Comparison of ENCODE assay signal across 10 mouse cellular contexts in genomic region chr4:107387038-107387437, GRCm38 (mm10). TPM values are rescaled to one million over a fixed set of nuclear protein-coding genes. Genes with fewer than 3 reads are reported as not detected.
DNase-seq lines count a peak whose midpoint lies in the region; ATAC-seq and TF ChIP-seq lines count a peak whose summit lies in the region.
"Had no signal": no experiment of that assay in that cellular context is flagged by ENCODE, and none has a peak within 500 bp of the region (broad histone marks: within the 10 kb centered on the region; RNA-seq: fewer than 3 reads in every experiment).

No protein-coding gene starts in this region.

- TF ChIP-seq EP300 in stomach, postnatal 0 days (optimal IDR thresholded peaks at IDR 0.05) = no peak

- no peak overlapping the region for H3K4me3 ChIP-seq in limb, embryonic 14.5 days (replicated peaks; ENCODE audit: low read length)
- H3K4me3 ChIP-seq in limb, embryonic 10.5 days = no peak overlapping the region
- no peak overlapping the region for H3K4me3 ChIP-seq in cerebellum, adult 2 months (replicated peaks; ENCODE audit: insufficient read depth, low read depth, low read length)
- no peak overlapping the region for H3K4me3 ChIP-seq in stomach, postnatal 0 days (ENCODE audit: low read depth, low read length)
- no peak overlapping the region for H3K4me3 ChIP-seq in liver, embryonic 12.5 days
- H3K4me3 ChIP-seq: embryonic facial prominence, embryonic 10.5 days had no signal

- WGBS in limb, embryonic 14.5 days = 87% methylated on average over 4 of the region's 4 CpGs
- WGBS in limb, embryonic 10.5 days = 98% methylated on average over 4 of the region's 4 CpGs
- WGBS in cerebellum, adult 2 months = 30% methylated on average over 4 of the region's 4 CpGs
- 94% methylated on average over 4 of the region's 4 CpGs for WGBS in stomach, postnatal 0 days
- WGBS in liver, embryonic 12.5 days (ENCODE audit: insufficient replicate concordance) = 90% methylated on average over 4 of the region's 4 CpGs

- no peak overlapping the region for H3K27ac ChIP-seq in limb, embryonic 14.5 days (replicated peaks; ENCODE audit: low read depth, low read length)
- H3K27ac ChIP-seq in limb, embryonic 10.5 days = no peak overlapping the region
- no peak overlapping the region for H3K27ac ChIP-seq in cerebellum, adult 2 months (ENCODE audit: insufficient read depth, low read length)
- H3K27ac ChIP-seq in stomach, postnatal 0 days (replicated peaks) = no peak overlapping the region
- H3K27ac ChIP-seq in liver, embryonic 12.5 days = no peak overlapping the region
- H3K27ac ChIP-seq: embryonic facial prominence, embryonic 10.5 days had no signal

- TF ChIP-seq POLR2A in limb, embryonic 14.5 days (IDR thresholded peaks at IDR 0.05; ENCODE audit: borderline replicate concordance, extremely low read depth, insufficient read depth, insufficient read length) = no peak
- TF ChIP-seq POLR2A in cerebellum, adult 2 months (IDR thresholded peaks at IDR 0.05; ENCODE audit: borderline replicate concordance, insufficient read depth, low read length) = no peak

- H3K4me1 ChIP-seq in limb, embryonic 14.5 days (ENCODE audit: control insufficient read depth, insufficient read depth, low read length) = no peaks in the 10 kb centered on the region
- no peaks in the 10 kb centered on the region for H3K4me1 ChIP-seq in limb, embryonic 10.5 days
- H3K4me1 ChIP-seq in cerebellum, adult 2 months (ENCODE audit: control insufficient read depth, insufficient read depth, low read length) = peaks cover 6% of the 10 kb centered on the region
- no peaks in the 10 kb centered on the region for H3K4me1 ChIP-seq in stomach, postnatal 0 days (replicated peaks; ENCODE audit: control insufficient read depth, insufficient read depth)
- no peaks in the 10 kb centered on the region for H3K4me1 ChIP-seq in liver, embryonic 12.5 days
- H3K4me1 ChIP-seq: embryonic facial prominence, embryonic 10.5 days had no signal

- H3K36me3 ChIP-seq in limb, embryonic 14.5 days (ENCODE audit: control insufficient read depth, insufficient read depth, low read length) = peaks cover 87% of the 10 kb centered on the region
- peaks cover 97% of the 10 kb centered on the region for H3K36me3 ChIP-seq in limb, embryonic 10.5 days
- peaks cover 2% of the 10 kb centered on the region for H3K36me3 ChIP-seq in stomach, postnatal 0 days (ENCODE audit: control insufficient read depth, insufficient read depth, low read length)
- peaks cover 95% of the 10 kb centered on the region for H3K36me3 ChIP-seq in liver, embryonic 12.5 days

- no peak for TF ChIP-seq CTCF in cerebellum, adult 2 months (IDR thresholded peaks at IDR 0.05; ENCODE audit: borderline replicate concordance, insufficient read depth, low read depth, low read length)
- TF ChIP-seq CTCF in stomach, postnatal 0 days (IDR thresholded peaks at IDR 0.05; ENCODE audit: low read depth) = no peak

- ATAC-seq in limb, embryonic 14.5 days (ENCODE audit: low FRiP score, low read depth) = no peak
- ATAC-seq in stomach, postnatal 0 days (ENCODE audit: low FRiP score, low TSS enrichment) = no peak
- no peak for ATAC-seq in liver, embryonic 12.5 days

- no peaks in the 10 kb centered on the region for H3K27me3 ChIP-seq in limb, embryonic 14.5 days (ENCODE audit: control insufficient read depth, insufficient read depth, low read length)
- H3K27me3 ChIP-seq in limb, embryonic 10.5 days (ENCODE audit: low read depth, poor library complexity, severe bottlenecking) = no peaks in the 10 kb centered on the region
- no peaks in the 10 kb centered on the region for H3K27me3 ChIP-seq in cerebellum, adult 2 months (ENCODE audit: control insufficient read depth, insufficient read depth, low read length)
- no peaks in the 10 kb centered on the region for H3K27me3 ChIP-seq in stomach, postnatal 0 days (ENCODE audit: control insufficient read depth, insufficient read depth, low read length)
- H3K27me3 ChIP-seq in liver, embryonic 12.5 days (replicated peaks) = no peaks in the 10 kb centered on the region

- intact Hi-C loops in gastrocnemius, postnatal 36 days (cut with DNase I) = no loop called here

- H3K9ac ChIP-seq in limb, embryonic 14.5 days (ENCODE audit: low read depth, low read length, severe bottlenecking) = no peak overlapping the region
- H3K9ac ChIP-seq in stomach, postnatal 0 days (ENCODE audit: low read length) = no peak overlapping the region
- no peak overlapping the region for H3K9ac ChIP-seq in liver, embryonic 12.5 days

- DNase-seq in gastrocnemius, postnatal 25 days = peak; percentile 28
- no peak for DNase-seq in gastrocnemius, postnatal 36 days
- DNase-seq in limb, embryonic 14.5 days (ENCODE audit: low spot score) = peak; percentile 20
- DNase-seq in limb, embryonic 10.5 days (ENCODE audit: low spot score) = no peak
- DNase-seq in cerebellum, adult 2 months = peak; percentile 33 to 66
- peak; percentile 13 to 51 for DNase-seq in layer of hippocampus, adult 8-10 months (ENCODE audit: low spot score in 2 of 2)
- DNase-seq in stomach, postnatal 0 days (ENCODE audit: low spot score) = no peak
- DNase-seq: thymus, postnatal 4 days had no signal

- H3K4me2 ChIP-seq in limb, embryonic 14.5 days (replicated peaks; ENCODE audit: low read depth, low read length, severe bottlenecking) = no peak overlapping the region
- no peak overlapping the region for H3K4me2 ChIP-seq in stomach, postnatal 0 days (replicated peaks; ENCODE audit: low read depth)
- no peak overlapping the region for H3K4me2 ChIP-seq in liver, embryonic 12.5 days

- H3K9me3 ChIP-seq in limb, embryonic 14.5 days (ENCODE audit: control insufficient read depth, low read length) = no peaks in the 10 kb centered on the region
- H3K9me3 ChIP-seq in limb, embryonic 10.5 days (replicated peaks) = no peaks in the 10 kb centered on the region
- H3K9me3 ChIP-seq in stomach, postnatal 0 days (ENCODE audit: control insufficient read depth, low read length) = no peaks in the 10 kb centered on the region
- H3K9me3 ChIP-seq in liver, embryonic 12.5 days (replicated peaks) = no peaks in the 10 kb centered on the region
- H3K9me3 ChIP-seq: embryonic facial prominence, embryonic 10.5 days had no signal

RNA-seq across cellular contexts. Expression of gene Ndc1, which starts 19.5 kb away (rescaled TPM):
- total RNA-seq in gastrocnemius, postnatal 25 days (2021) = 1 to 10 TPM; 7.0 to 8.3 TPM
- 1 to 10 TPM; 7.4 to 9.1 TPM for total RNA-seq in gastrocnemius, postnatal 36 days (2021)
- 27.8 and 38.8 TPM in 2 replicates for polyA plus RNA-seq in limb, embryonic 14.5 days (2012; rRNA removed)
- 35.4 and 35.8 TPM in 2 replicates for polyA plus RNA-seq in limb, embryonic 14.5 days (2014; fragmentation: Nextera tagmentation; extraction: Ambion mirVana)
- 53.0 and 54.5 TPM in 2 replicates for polyA plus RNA-seq in limb, embryonic 10.5 days (2016; fragmentation: Nextera tagmentation; extraction: Ambion mirVana)
- polyA plus RNA-seq in cerebellum, adult 2 months (2012; rRNA removed) = 13.2 and 16.1 TPM in 2 replicates
- total RNA-seq in layer of hippocampus, adult 8-10 months (2022) = 10 to 100 TPM; 10.4 to 15.3 (median 12.2) TPM
- polyA plus RNA-seq in stomach, postnatal 0 days (2015; fragmentation: Nextera tagmentation; extraction: Ambion mirVana) = 7.1 and 7.6 TPM in 2 replicates
- 28.9 and 30.3 TPM in 2 replicates for polyA plus RNA-seq in liver, embryonic 12.5 days (2016; fragmentation: Nextera tagmentation; extraction: Ambion mirVana)

RNA-seq across cellular contexts. Expression of gene Glis1, which starts 47.4 kb away (rescaled TPM):
- total RNA-seq in gastrocnemius, postnatal 25 days (2021) = not detected
- total RNA-seq in gastrocnemius, postnatal 36 days (2021) = under 1 TPM; 0.20 to 0.23 TPM
- polyA plus RNA-seq in limb, embryonic 14.5 days (2012; rRNA removed) = 9.0 and 14.0 TPM in 2 replicates
- 10.0 and 10.7 TPM in 2 replicates for polyA plus RNA-seq in limb, embryonic 14.5 days (2014; fragmentation: Nextera tagmentation; extraction: Ambion mirVana)
- 5.1 and 9.9 TPM in 2 replicates for polyA plus RNA-seq in limb, embryonic 10.5 days (2016; fragmentation: Nextera tagmentation; extraction: Ambion mirVana)
- polyA plus RNA-seq in cerebellum, adult 2 months (2012; rRNA removed) = 0.38 and 0.46 TPM in 2 replicates
- total RNA-seq in layer of hippocampus, adult 8-10 months (2022) = 1 to 10 TPM in 3 of 4 experiments, under 1 TPM in 1; 0.99 to 3.1 (median 1.6) TPM
- polyA plus RNA-seq in stomach, postnatal 0 days (2015; fragmentation: Nextera tagmentation; extraction: Ambion mirVana) = 0.47 and 0.74 TPM in 2 replicates
- 0.24 and 0.32 TPM in 2 replicates for polyA plus RNA-seq in liver, embryonic 12.5 days (2016; fragmentation: Nextera tagmentation; extraction: Ambion mirVana)

Comparison
In these comparisons a context has a peak if more than half of its experiments do, and no peak if none do; other contexts are left out.
1. DNase-seq: peak in gastrocnemius, postnatal 25 days (single experiment), limb, embryonic 14.5 days (single experiment), cerebellum, adult 2 months (2 of 2) and layer of hippocampus, adult 8-10 months (2 of 2); none in gastrocnemius, postnatal 36 days (0 of 2), limb, embryonic 10.5 days (single experiment) and stomach, postnatal 0 days (single experiment).